Mouse (Mus musculus) granulocyte monocyte progenitor cell, adult 5-6 weeks (primary cell): ENCODE results near the gene Arhgap31. TPM values are rescaled to one million over a fixed set of nuclear protein-coding genes. Genes with fewer than 3 reads are reported as not detected.

Experiments
- ATAC-seq: replicated peaks from 2 replicates; pipeline ENCODE4 v1.8.0; 2016; ENCODE audit warnings: mild to moderate bottlenecking, moderate TSS enrichment, inconsistent platforms; ENCODE audit not compliant: poor library complexity, severe bottlenecking
- total RNA-seq, 2 experiments: library from RNA; stranded (forward) in 1 of 2; stranded (reverse) in 1 of 2; fragments of 200-712, 200-1000 nt in 1 of 2; fragments of >200 nt in 1 of 2; fragmentation: Nextera tagmentation in 1 of 2; gene quantifications; 2 replicates each; pipeline ENCODE4 v1.2.3; 2014 to 2017

Arhgap31 gene
- total RNA-seq, 2 experiments from 2014 or later: 7.7 to 17.4 TPM

DNA sequence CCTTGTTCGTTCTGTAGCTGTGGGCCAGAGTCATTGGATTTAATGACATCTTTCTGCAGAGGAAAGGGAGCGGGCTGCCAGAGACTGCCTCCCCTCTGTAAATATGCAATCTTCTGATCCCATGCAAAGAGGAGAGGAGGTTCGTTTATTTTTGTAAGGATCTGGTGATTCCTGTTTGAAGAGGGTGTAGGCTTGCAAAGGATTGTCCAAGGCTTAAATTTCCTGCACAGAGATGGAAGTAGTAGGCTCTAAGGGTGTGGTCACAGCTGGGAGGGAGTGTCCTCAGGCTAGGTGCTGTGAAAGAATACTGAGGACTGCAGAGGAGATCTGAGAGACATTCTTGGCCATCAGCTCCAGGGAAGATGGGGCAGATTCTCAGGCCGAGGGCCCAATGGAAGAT is 58.8 kb downstream of the Arhgap31 start:
- ATAC-seq: no peak

- peak; percentile 43 for ATAC-seq
These were observed 59.6 kb downstream of the Arhgap31 start for GRCm38 (mm10) chr16:38653390-38653871.

GRCm38 (mm10) chr16:38652653-38653052 is 60.4 kb downstream of the Arhgap31 start:
- ATAC-seq: no peak

GRCm38 (mm10) chr16:38651721-38652231 is 61.3 kb downstream of the Arhgap31 start:
- no peak for ATAC-seq

DNA sequence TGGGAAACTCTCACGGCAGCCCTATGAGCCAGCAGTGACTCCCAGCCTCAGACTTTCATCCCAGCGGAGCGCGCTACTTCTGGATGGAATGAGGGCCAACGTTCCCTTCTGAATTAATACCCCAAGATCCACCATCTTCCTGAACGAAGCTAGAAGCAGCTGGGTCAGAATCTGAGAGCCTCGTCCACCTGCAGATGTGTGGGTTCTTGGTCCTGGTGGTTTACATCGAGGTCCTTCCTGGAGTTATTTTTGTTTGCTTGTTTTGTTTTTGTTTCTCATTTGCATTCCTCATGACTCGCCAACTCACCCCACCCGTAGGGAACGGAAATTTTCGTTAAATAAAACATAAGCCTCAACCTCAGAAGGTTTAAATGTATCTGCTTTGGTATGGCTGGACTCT is 61.8 kb downstream of the Arhgap31 start:
- ATAC-seq: no peak

- ATAC-seq: no peak
These were observed 63.6 kb downstream of the Arhgap31 start for GRCm38 (mm10) chr16:38649431-38649827.

- peak; percentile 85 for ATAC-seq
These were observed 64.2 kb downstream of the Arhgap31 start for GRCm38 (mm10) chr16:38648783-38649430.

GRCm38 (mm10) chr16:38648155-38648554 is 64.9 kb downstream of the Arhgap31 start:
- ATAC-seq: no peak

DNA sequence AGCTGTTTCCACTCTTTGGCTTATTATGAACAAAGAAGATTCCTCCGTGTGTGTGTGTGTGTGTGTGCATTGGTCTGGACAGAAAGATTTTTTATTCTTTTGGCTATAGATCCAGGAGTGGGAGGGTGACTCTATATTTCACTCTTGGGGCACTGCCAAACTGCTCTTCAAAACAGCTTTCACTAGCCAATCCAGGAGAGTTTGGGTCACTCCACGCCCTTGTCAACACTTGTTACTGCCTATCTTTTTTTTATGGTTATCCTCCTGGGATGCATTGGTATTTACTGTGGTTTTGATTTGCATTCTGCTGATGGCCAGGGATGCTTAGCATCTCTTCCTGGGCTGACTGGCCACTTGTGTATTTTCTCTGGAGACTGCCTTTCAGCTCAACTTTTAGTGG is 68.6 kb downstream of the Arhgap31 start:
- no peak for ATAC-seq

DNA sequence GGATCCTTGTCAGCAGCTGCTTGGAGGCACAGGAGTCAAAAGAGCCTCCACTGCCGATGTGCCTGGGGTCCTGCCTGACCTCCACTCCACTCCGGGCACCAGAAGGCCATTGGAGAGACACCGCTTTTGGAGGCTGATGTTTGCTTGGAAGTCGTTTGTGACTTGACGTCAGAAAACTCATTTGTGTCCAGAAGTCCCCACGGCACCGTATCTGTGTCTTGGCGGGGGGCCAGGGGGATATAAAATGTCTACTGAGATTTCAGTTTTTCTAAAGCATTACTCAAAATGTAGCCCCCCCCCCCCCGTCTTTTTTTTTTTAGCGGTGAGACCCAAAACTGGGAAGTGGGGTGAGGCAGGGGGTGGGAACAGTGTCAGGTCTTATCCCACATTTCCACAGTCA is 76.0 kb downstream of the Arhgap31 start:
- ATAC-seq: no peak

DNA sequence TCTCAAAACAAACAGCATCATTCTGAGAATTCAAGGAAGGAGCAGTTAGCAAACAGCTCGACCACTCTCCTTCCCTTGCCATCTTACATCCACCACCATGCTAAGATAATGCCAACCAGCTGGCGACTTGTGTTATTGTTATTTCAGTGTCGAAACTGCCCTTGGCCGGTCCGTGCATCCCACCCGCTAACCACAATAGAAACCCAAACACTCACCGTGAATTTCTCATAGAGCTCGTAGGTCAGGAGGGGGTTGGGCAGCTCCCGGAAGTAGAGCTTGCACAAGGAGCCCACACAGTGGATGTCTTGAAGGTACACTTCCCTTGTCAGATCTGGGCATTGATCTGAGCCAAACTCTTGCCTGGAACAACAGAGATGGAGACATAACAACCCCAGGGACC is 76.4 kb downstream of the Arhgap31 start:
- peak; percentile 87 for ATAC-seq

DNA sequence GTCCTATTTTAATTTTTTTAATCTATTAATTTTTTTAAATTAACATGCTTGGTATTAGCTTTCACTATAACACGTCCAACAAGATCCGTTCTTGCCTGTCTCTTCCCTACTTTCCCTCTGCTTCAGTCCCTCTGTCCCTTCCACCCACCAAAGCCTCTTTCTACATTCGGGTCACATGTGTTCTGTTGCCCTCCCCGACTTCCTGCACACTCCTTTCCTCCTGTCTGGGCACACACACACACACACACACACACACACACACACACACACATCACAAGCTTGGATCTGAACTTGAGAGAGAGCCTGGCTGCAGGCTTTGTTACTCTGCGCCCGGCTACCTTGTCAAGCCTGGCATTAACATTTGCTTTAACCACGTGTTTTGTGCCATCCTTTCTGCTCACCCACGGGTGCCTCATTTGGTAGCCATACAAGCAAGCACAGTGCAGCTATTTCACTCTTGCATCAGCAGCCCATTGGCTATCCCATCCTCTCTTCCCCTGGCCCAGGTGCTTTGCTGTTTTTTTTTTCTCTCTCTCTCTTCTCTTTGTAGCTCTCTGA is 77.2 kb downstream of the Arhgap31 start:
- ATAC-seq: peak; percentile 16; the same call in 1 of the 2 replicates

DNA sequence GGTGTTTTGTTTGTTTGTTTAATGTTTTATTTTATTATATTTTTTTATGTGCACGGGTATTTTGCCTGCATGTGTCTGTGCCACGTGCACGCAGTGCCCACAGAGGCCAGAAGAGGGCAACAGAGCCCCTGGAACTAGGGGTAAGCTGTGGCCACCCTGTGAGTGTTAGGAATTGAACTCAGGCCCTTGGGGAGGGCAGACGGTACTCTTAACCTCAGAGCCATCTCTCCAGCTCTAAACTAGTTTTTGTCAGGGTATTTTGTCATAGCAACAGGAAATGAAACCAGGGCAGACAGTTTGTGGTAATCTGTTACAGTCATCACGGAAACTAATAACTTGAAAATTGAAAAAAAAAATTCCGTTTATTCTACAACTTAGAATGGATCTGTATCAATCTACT is 80.9 kb downstream of the Arhgap31 start:
- peak; percentile 76 for ATAC-seq

DNA sequence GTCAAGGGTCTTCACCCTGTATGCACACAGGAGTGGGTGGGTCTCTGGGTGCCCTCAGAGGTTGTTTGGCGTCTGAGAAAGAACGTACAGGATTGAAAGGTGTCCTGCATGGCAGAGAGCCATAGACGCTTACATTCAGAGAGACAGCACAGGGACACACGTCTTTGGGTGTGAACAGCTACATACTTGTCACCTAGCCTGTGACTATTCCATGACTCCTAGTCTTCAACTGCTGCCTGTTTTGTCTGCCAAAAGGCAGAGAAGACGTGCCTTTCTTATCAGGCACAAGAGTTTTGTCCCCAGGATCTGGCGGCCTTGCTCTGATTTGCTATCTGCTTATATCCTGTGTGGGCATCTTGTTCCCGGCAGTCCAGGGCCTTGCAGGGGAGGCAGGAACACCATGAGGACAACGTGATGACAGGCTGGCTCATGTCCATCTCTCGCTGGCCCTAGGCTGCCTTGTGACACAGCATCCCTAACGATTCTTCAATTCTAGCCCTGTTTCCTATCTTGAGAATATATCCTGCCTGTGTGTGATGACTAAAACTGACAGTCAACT is 87.2 kb downstream of the Arhgap31 start:
- no peak for ATAC-seq

- no peak for ATAC-seq
These were observed 87.7 kb downstream of the Arhgap31 start for GRCm38 (mm10) chr16:38625411-38625810.

- no peak for ATAC-seq
These were observed 88.8 kb downstream of the Arhgap31 start for GRCm38 (mm10) chr16:38624303-38624702.

- ATAC-seq: peak; percentile 54; the same call in 1 of the 2 replicates
These were observed 90.8 kb downstream of the Arhgap31 start for GRCm38 (mm10) chr16:38622283-38622682.

DNA sequence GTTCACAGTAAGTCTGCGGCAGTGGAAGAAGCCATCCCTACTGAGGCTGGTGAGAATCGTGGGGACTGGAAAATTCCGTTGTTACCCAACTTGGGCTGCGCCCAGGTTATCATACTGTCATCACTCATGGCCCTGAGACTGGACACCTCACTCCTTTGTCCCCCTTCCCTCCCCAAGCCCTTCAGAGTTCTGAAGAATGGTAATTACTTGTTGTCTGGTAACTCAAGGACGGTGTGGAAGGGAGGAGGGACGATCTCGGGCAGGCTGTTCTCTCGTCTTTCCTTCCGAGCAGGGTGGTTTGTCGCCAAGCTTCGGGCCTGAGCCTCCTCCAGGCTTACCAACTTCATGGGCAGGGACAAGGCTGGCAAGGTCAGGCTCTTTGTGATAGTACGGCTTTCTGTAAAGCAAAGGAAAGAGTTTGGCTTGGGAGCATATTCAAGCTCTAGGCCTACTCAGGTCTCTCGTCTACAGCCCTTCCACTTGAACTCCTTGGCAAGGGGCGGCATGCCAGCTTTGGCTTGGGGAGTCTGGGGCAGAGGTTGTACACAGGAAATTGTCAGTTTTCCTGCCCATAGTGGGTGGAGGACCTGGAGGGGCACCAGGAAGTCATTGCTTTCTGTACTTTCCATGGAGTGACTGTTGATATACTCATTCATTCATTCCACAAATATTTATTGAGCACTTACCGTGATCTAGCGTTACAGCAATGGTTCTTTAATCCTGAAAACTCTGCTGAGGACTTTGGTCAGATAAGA is 92.2 kb downstream of the Arhgap31 start:
- no peak for ATAC-seq

DNA sequence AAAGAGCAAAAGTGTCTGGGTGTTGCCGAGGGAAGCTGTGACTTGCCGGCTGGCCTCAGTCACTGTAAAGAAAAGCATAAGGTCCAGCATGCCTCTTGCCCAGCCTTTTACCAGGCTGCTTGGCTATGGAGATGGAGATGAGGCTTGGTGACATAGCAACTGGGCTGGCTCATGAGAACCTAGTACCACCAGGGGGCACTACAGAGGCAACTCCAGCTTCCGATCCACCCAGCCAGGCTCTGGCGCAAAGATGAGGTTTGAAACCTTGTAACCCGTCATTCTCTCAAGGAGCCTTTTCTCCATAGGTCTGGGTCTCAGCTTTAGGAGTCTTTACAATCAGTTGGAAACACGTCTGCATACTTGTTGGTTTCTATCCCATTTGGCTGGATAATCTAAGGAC is 94.0 kb downstream of the Arhgap31 start:
- ATAC-seq: peak; percentile 92

DNA sequence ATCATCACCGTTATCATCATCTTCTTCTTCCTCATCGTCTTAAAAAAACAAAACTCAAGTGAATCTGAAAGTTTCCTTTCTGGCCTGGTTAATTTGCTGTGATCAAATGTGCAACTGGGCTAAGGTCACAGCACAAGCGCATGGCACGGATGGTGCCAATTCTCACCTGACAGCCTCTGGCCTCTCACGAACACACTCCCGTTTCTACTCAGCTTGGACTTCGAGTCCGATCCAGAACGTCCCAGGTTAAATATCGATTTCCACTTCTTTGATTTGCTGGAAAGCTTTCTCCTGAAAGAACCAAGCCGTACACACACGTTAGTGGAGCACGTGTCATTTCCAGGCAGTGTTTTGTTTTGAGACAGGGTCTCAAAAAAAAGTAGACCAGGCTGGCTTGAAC is 95.1 kb downstream of the Arhgap31 start:
- no peak for ATAC-seq

- ATAC-seq: no peak
These were observed 99.4 kb downstream of the Arhgap31 start for GRCm38 (mm10) chr16:38613646-38614045.
